Mouse (Mus musculus) lung, adult 2 months (tissue): ENCODE results near the gene Mrpl4.

Source experiments
- CTCF ChIP-seq: fragments of 200-500 bp; IDR thresholded peaks from 2 replicates; pipeline ENCODE4 v1.5.1; 2011; ENCODE audit warnings: mild to moderate bottlenecking, low read length, control low read depth; ENCODE audit not compliant: insufficient read depth
- POLR2A ChIP-seq: fragments of 200-500 bp; IDR thresholded peaks from 2 replicates; pipeline ENCODE4 v1.6.1; 2011; ENCODE audit warnings: low read depth, mild to moderate bottlenecking, control low read depth, low read length, borderline replicate concordance; ENCODE audit errors: extremely low read depth

GRCm38 (mm10) chr9:20979181-20979580 is 23.4 kb upstream of the Mrpl4 start:
- no peak for TF ChIP-seq CTCF
- no peak for TF ChIP-seq POLR2A
